In genomic region chr6:128133679-128134191, GRCm38 (mm10) we compare ENCODE assay signal across 7 mouse cellular contexts. TPM values are rescaled to one million over a fixed set of nuclear protein-coding genes. Genes with fewer than 3 reads are reported as not detected.
DNase-seq lines count a peak whose midpoint lies in the region; ATAC-seq and TF ChIP-seq lines count a peak whose summit lies in the region.

No protein-coding gene starts in this region.

- in situ Hi-C loops in ES-E14 (cut with MboI; ENCODE audit: low sequenced_read_pairs in 2 of 2, unreplicated experiment in 2 of 2) = no loop called here

- TF ChIP-seq CTCF in E14TG2a.4 (conservative IDR thresholded peaks at IDR 0.05; ENCODE audit: low read length) = no peak

- DNase-seq in ES-E14 (ENCODE audit: low read depth, low spot score) = no peak
- DNase-seq in heart, postnatal 25 days (ENCODE audit: low spot score) = peak; percentile 54
- no peak for DNase-seq in layer of hippocampus, postnatal 36 days
- no peak for DNase-seq in cerebellum, postnatal 4 days (ENCODE audit: low spot score in 2 of 2)
- no peak for DNase-seq in layer of hippocampus, adult 8-10 months (ENCODE audit: low spot score in 2 of 2)

- H3K36me3 ChIP-seq in E14TG2a.4 (ENCODE audit: insufficient read depth, low read length) = peaks cover 5% of the 10 kb centered on the region
- no peaks in the 10 kb centered on the region for H3K36me3 ChIP-seq in ES-E14 (ENCODE audit: control insufficient read depth, insufficient read depth, low read length, poor library complexity, severe bottlenecking)
- 0 out of 2 replicates have a peak, but pooled peaks cover 3% of the 10 kb centered on the region for H3K36me3 ChIP-seq in limb, embryonic 13.5 days

- H3K9me3 ChIP-seq in E14TG2a.4 (ENCODE audit: low read length) = no peaks in the 10 kb centered on the region
- no peaks in the 10 kb centered on the region for H3K9me3 ChIP-seq in ES-E14 (ENCODE audit: control insufficient read depth, insufficient read depth, low read depth, low read length)
- no peaks in the 10 kb centered on the region for H3K9me3 ChIP-seq in limb, embryonic 13.5 days

- H3K4me1 ChIP-seq in E14TG2a.4 (replicated peaks; ENCODE audit: low read depth, low read length) (peaks cover 58% of the 10 kb centered on the region), ES-E14 (ENCODE audit: control insufficient read depth in 2 of 2, insufficient read depth in 2 of 2, low read length in 2 of 2, poor library complexity in 1 of 2) (peaks cover 8 to 35% of the 10 kb centered on the region in 2 experiments)
- peaks cover 59% of the 10 kb centered on the region for H3K4me1 ChIP-seq in limb, embryonic 13.5 days

- no peak overlapping the region for H3K4me2 ChIP-seq in limb, embryonic 13.5 days (replicated peaks)

- peak overlapping the region; percentile 58; the same call in 1 of the 2 replicates for H3K9ac ChIP-seq in ES-E14 (ENCODE audit: insufficient read depth, low read depth, low read length, poor library complexity, severe bottlenecking)
- no peak overlapping the region for H3K9ac ChIP-seq in limb, embryonic 13.5 days

- intact Hi-C loops in heart, postnatal 25 days (cut with DNase I) = no loop called here

- no peaks in the 10 kb centered on the region for H3K27me3 ChIP-seq in E14TG2a.4 (ENCODE audit: insufficient read depth, low read length)
- H3K27me3 ChIP-seq in limb, embryonic 13.5 days = no peaks in the 10 kb centered on the region

- no peak for ATAC-seq in limb, embryonic 13.5 days (ENCODE audit: low FRiP score, low read depth)

- 60% methylated on average over 10 of the region's 10 CpGs for WGBS in limb, embryonic 13.5 days

- H3K27ac ChIP-seq in ES-E14 (ENCODE audit: insufficient read depth, low read depth, low read length, poor library complexity, severe bottlenecking) = peak overlapping the region; percentile 70; the same call in 1 of the 2 replicates
- peak overlapping the region; percentile 69; the same call in 1 of the 2 replicates for H3K27ac ChIP-seq in limb, embryonic 13.5 days

- H3K4me3 ChIP-seq in E14TG2a.4 (replicated peaks; ENCODE audit: low read length) (peak overlapping the region; percentile 49), ES-E14 (ENCODE audit: insufficient read depth in 1 of 2, low read depth in 1 of 2, low read length in 2 of 2, poor library complexity in 1 of 2, severe bottlenecking in 1 of 2) (peak overlapping the region in 1 of 2 experiments; percentile 4; a peak in 1 of 4 replicates)
- H3K4me3 ChIP-seq in limb, embryonic 13.5 days = no peak overlapping the region

TF ChIP-seq in ES-E14, 5 proteins besides CTCF, POLR2A, EP300 and RAD21:
- TF ChIP-seq MAFK (IDR thresholded peaks at IDR 0.05; ENCODE audit: insufficient read depth, low read depth, low read length) = no peak
- no peak for TF ChIP-seq CHD2 (IDR thresholded peaks at IDR 0.05; ENCODE audit: low read depth, low read length)
- no peak for TF ChIP-seq ZNF384 (IDR thresholded peaks at IDR 0.05; ENCODE audit: low read depth, low read length)
- TF ChIP-seq ZC3H11A (IDR thresholded peaks at IDR 0.05; ENCODE audit: borderline replicate concordance, low read depth, low read length) = no peak
- TF ChIP-seq HCFC1 (IDR thresholded peaks at IDR 0.05; ENCODE audit: borderline replicate concordance, insufficient read depth, low read length) = no peak

RNA-seq across cellular contexts. Expression of gene Tspan9, which starts 9.7 kb away (rescaled TPM):
- 161 and 175 TPM in 2 replicates for total RNA-seq in ES-E14 (2012; rRNA removed)
- 100 to 1,000 TPM; 129 to 132 TPM for total RNA-seq in heart, postnatal 25 days (2021)
- 125 and 132 TPM in 2 replicates for polyA plus RNA-seq in limb, embryonic 13.5 days (2015; fragmentation: Nextera tagmentation; extraction: Ambion mirVana)
- total RNA-seq in layer of hippocampus, postnatal 36 days (2021) = 10 to 100 TPM; 52.5 to 52.8 TPM
- 10 to 100 TPM; 45.4 to 64.2 (median 56.0) TPM for total RNA-seq in layer of hippocampus, adult 8-10 months (2022)
